ENCODE assay signal across 9 mouse cellular contexts in genomic region chr13:72198341-72199105, GRCm38 (mm10).
DNase-seq lines count a peak whose midpoint lies in the region; ATAC-seq lines count a peak whose summit lies in the region.
"Had no signal": no experiment of that assay in that cellular context is flagged by ENCODE, and none has a peak within 500 bp of the region (broad histone marks: within the 10 kb centered on the region; RNA-seq: fewer than 3 reads in every experiment).

No protein-coding gene starts in this region.

- peaks cover 18% of the 10 kb centered on the region for H3K4me1 ChIP-seq in heart, embryonic 10.5 days

- H3K27ac ChIP-seq in heart, embryonic 10.5 days, result peak overlapping the region; percentile 85
- H3K27ac ChIP-seq: macrophage had no signal

- H3K4me3 ChIP-seq in heart, embryonic 10.5 days, result peak overlapping the region; percentile 27

- H3K27me3 ChIP-seq in heart, embryonic 10.5 days (ENCODE audit: insufficient read depth, poor library complexity, severe bottlenecking), result no peaks in the 10 kb centered on the region

- peak; percentile 88 for DNase-seq in heart, adult 11 months
- no peak for DNase-seq in heart, adult 9 months (ENCODE audit: low spot score in 2 of 2)
- peak; percentile 78 for DNase-seq in heart, embryonic 10.5 days (ENCODE audit: low spot score)
- peak; percentile 8 to 10 for DNase-seq in kidney, postnatal 36 days
- DNase-seq in ovary, postnatal 36 days (ENCODE audit: low spot score), result peak; percentile 5
- DNase-seq in adrenal gland, postnatal 36 days, result no peak
- DNase-seq in thymus, postnatal 4 days, result no peak

- no peaks in the 10 kb centered on the region for H3K9me3 ChIP-seq in heart, embryonic 10.5 days

- ATAC-seq in CD4-positive, CD25-positive, alpha-beta regulatory T cell, adult 4 months, result no peak

- WGBS in heart, embryonic 10.5 days, result 44% methylated on average over 22 of the region's 22 CpGs

- H3K36me3 ChIP-seq in heart, embryonic 10.5 days, result no peaks in the 10 kb centered on the region

Comparison
In these comparisons a context has a peak if more than half of its experiments do, and no peak if none do; other contexts are left out.
1. DNase-seq: peak in heart, adult 11 months (single experiment), heart, embryonic 10.5 days (single experiment), kidney, postnatal 36 days (2 of 2) and ovary, postnatal 36 days (single experiment); none in heart, adult 9 months (0 of 2), adrenal gland, postnatal 36 days (0 of 2) and thymus, postnatal 4 days (single experiment).